Mouse (Mus musculus) myocyte (in vitro differentiated cells): ENCODE results near the gene Cers6. TPM values are rescaled to one million over a fixed set of nuclear protein-coding genes. Genes with fewer than 3 reads are reported as not detected.

Experiments used
- H3K27me3 ChIP-seq: one replicate; pipeline ENCODE4 v1.6.1; 2011; ENCODE audit not compliant: control insufficient read depth, insufficient read depth, insufficient read length
- H3K36me3 ChIP-seq: one replicate; pipeline ENCODE4 v1.6.1; 2011; ENCODE audit not compliant: control insufficient read depth, insufficient read depth
- H3K4me2 ChIP-seq: one replicate; pipeline ENCODE4 v1.6.1; 2011; ENCODE audit warnings: low read depth, control low read depth
- H3K4me3 ChIP-seq: one replicate; pipeline ENCODE4 v1.5.1; 2011; ENCODE audit warnings: mild to moderate bottlenecking, control low read depth, moderate library complexity
- H3K79me2 ChIP-seq: one replicate; pipeline ENCODE4 v1.6.1; 2011; ENCODE audit not compliant: control insufficient read depth, insufficient read depth
- H3ac ChIP-seq: one replicate; pipeline ENCODE4 v1.6.1; 2011; ENCODE audit not compliant: control insufficient read depth, insufficient read length
- CEBPB ChIP-seq: IDR thresholded peaks from 2 replicates; pipeline ENCODE4 v1.6.1; 2011; ENCODE audit warnings: mild to moderate bottlenecking, moderate library complexity; ENCODE audit not compliant: poor library complexity, insufficient read depth, severe bottlenecking
- E2F4 ChIP-seq: IDR thresholded peaks from one replicate; pipeline ENCODE4 v1.6.1; 2011; ENCODE audit warnings: mild to moderate bottlenecking, control low read depth, moderate library complexity; ENCODE audit not compliant: insufficient read depth
- MAX ChIP-seq: IDR thresholded peaks from one replicate; pipeline ENCODE4 v1.6.1; 2011; ENCODE audit warnings: low read depth, mild to moderate bottlenecking, control low read depth
- MYOD1 ChIP-seq, 3 experiments: IDR thresholded peaks; one replicate each; pipeline ENCODE4 v1.6.1; 2011; ENCODE audit warnings: control low read depth in 2 of 3, low read depth in 2 of 3, mild to moderate bottlenecking in 2 of 3, moderate library complexity in 1 of 3; ENCODE audit not compliant: insufficient read length in 2 of 3, control insufficient read depth in 1 of 3
- MYOG ChIP-seq, 3 experiments: IDR thresholded peaks; one replicate each; pipeline ENCODE4 v1.6.1; 2011; ENCODE audit warnings: control low read depth in 2 of 3, low read depth in 2 of 3, mild to moderate bottlenecking in 2 of 3; ENCODE audit not compliant: insufficient read length in 2 of 3, control insufficient read depth in 1 of 3, insufficient read depth in 1 of 3
- POLR2A ChIP-seq: IDR thresholded peaks from one replicate; pipeline ENCODE4 v1.6.1; 2011; ENCODE audit warnings: low read depth, mild to moderate bottlenecking, control low read depth, moderate library complexity; ENCODE audit not compliant: insufficient read length
- POLR2AphosphoS2 ChIP-seq: IDR thresholded peaks from one replicate; pipeline ENCODE4 v1.6.1; 2011; ENCODE audit warnings: low read depth, control low read depth; ENCODE audit not compliant: insufficient read length
- REST ChIP-seq: IDR thresholded peaks from one replicate; pipeline ENCODE4 v1.6.1; 2011; ENCODE audit warnings: mild to moderate bottlenecking, control low read depth, moderate library complexity; ENCODE audit not compliant: insufficient read depth, insufficient read length
- SRF ChIP-seq: IDR thresholded peaks from one replicate; pipeline ENCODE4 v1.6.1; 2011; ENCODE audit warnings: low read depth; ENCODE audit not compliant: control insufficient read depth, insufficient read length
- TCF12 ChIP-seq: IDR thresholded peaks from one replicate; pipeline ENCODE4 v1.6.1; 2011; ENCODE audit warnings: mild to moderate bottlenecking, control low read depth; ENCODE audit not compliant: poor library complexity, insufficient read depth, severe bottlenecking
- TCF3 ChIP-seq: IDR thresholded peaks from one replicate; pipeline ENCODE4 v1.6.1; 2011; ENCODE audit warnings: low read depth, control low read depth; ENCODE audit not compliant: insufficient read length
- USF1 ChIP-seq: IDR thresholded peaks from one replicate; pipeline ENCODE4 v1.6.1; 2011; ENCODE audit warnings: low read depth, mild to moderate bottlenecking, control low read depth, moderate library complexity
- polyA plus RNA-seq: library from polyadenylated mRNA; unstranded; fragments of >200 nt; fragmentation: generic; extraction: Trizol; gene quantifications from one replicate; pipeline ENCODE4 v1.2.1, GENCODE M21; 2012; ENCODE audit warnings: missing spikeins

Gene Cers6
- polyA plus RNA-seq, 1 experiment, result 16.5 TPM

- Histone ChIP-seq H3K4me2 (peak overlapping the region; percentile 71), H3K4me3 (no peak overlapping the region), H3ac (no peak overlapping the region), H3K79me2 (no peaks in the 10 kb centered on the region), H3K27me3 (no peaks in the 10 kb centered on the region), H3K36me3 (peaks cover 5% of the 10 kb centered on the region)
- TF ChIP-seq POLR2A, result no peak
- peak in 1 of 3 experiments; percentile 31 for TF ChIP-seq MYOD1 (IDR thresholded peaks at IDR 0.05; ENCODE audit: control insufficient read depth in 1 of 3, insufficient read length in 2 of 3, low read depth in 2 of 3)
These were observed 215.9 kb downstream of the Cers6 start for GRCm38 (mm10) chr2:69077189-69077588.

- Histone ChIP-seq H3K4me3 (no peak overlapping the region), H3ac (no peak overlapping the region), H3K27me3 (no peaks in the 10 kb centered on the region), H3K4me2 (no peak overlapping the region), H3K36me3 (peaks cover 11% of the 10 kb centered on the region), H3K79me2 (no peaks in the 10 kb centered on the region)
- TF ChIP-seq TCF12 (no peak), TCF3 (no peak), MYOD1 (IDR thresholded peaks at IDR 0.05; ENCODE audit: control insufficient read depth in 1 of 3, insufficient read length in 2 of 3, low read depth in 2 of 3) (no peak), SRF (no peak), MYOG (IDR thresholded peaks at IDR 0.05; ENCODE audit: control insufficient read depth in 1 of 3, insufficient read depth in 1 of 3, insufficient read length in 2 of 3, low read depth in 2 of 3) (no peak), MAX (no peak), USF1 (no peak), POLR2AphosphoS2 (no peak), REST (no peak), POLR2A (no peak), CEBPB (no peak), E2F4 (no peak)
These were observed 219.5 kb downstream of the Cers6 start for GRCm38 (mm10) chr2:69080760-69081159.

DNA sequence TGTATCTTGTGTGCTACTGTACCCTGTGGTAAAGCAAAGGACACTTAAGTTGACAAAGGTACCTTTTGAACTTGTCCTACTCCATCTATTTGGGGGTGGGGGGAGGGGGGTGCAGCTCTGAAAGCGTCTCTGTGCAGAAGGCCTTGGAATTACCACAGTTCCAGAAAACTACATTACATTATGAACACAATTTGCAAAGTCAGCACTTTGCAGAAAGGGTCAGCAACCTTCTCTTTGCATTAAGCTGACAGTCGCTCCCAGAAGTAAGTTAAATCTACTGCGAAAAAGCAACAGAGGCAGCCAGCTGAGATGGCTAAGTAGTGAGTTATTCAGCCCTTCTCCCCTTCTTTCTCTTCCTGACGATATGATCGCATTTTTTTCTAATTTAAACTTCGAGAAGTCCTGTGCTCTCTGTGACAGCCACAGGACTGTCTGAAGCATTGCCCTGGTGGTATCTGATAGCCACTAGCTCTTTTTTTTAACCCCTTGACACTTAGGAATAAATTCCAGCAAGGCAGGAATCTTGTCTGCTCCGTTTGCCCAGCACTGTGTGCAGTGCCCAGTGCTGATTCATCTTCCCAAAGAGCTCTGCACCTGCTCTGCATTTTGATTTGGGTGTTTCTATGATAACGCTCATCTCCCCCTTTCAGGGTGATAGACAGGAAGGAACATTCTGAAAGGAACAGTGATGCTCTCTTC, 221.4 kb downstream of the Cers6 start:
- Histone ChIP-seq H3K4me3 (no peak overlapping the region), H3K4me2 (no peak overlapping the region), H3K36me3 (peaks cover 13% of the 10 kb centered on the region), H3ac (no peak overlapping the region), H3K79me2 (no peaks in the 10 kb centered on the region), H3K27me3 (no peaks in the 10 kb centered on the region)
- TF ChIP-seq E2F4, result no peak
- peak in 2 of 3 experiments; percentile 25 to 57 for TF ChIP-seq MYOG (IDR thresholded peaks at IDR 0.05; ENCODE audit: control insufficient read depth in 1 of 3, insufficient read depth in 1 of 3, insufficient read length in 2 of 3, low read depth in 2 of 3)
- no peak for TF ChIP-seq SRF
- peak in 2 of 3 experiments; percentile 21 to 63 for TF ChIP-seq MYOD1 (IDR thresholded peaks at IDR 0.05; ENCODE audit: control insufficient read depth in 1 of 3, insufficient read length in 2 of 3, low read depth in 2 of 3)
- no peak for TF ChIP-seq POLR2A
- no peak for TF ChIP-seq POLR2AphosphoS2

DNA sequence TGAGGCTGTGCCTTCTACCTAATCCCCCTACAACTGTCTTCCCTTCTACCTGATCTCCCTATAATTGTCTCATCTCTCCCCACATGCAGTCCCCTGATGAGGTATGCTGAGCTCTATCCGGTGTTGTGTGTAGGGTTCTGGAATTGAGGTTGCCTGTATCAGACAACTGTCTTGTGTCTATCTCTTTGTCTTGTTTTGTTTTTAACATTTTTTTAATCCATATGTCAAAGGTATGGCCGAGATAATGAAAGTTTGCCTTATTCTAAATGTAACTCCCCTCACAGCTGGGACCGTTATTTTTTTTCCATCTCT, 221.9 kb downstream of the Cers6 start:
- no peak for TF ChIP-seq MYOD1 (IDR thresholded peaks at IDR 0.05; ENCODE audit: control insufficient read depth in 1 of 3, insufficient read length in 2 of 3, low read depth in 2 of 3)
- no peak for TF ChIP-seq E2F4
- TF ChIP-seq TCF12, result no peak
- no peak for TF ChIP-seq SRF
- no peak for TF ChIP-seq MYOG (IDR thresholded peaks at IDR 0.05; ENCODE audit: control insufficient read depth in 1 of 3, insufficient read depth in 1 of 3, insufficient read length in 2 of 3, low read depth in 2 of 3)
- H3ac ChIP-seq, result no peak overlapping the region
- no peak overlapping the region for H3K4me2 ChIP-seq
- H3K79me2 ChIP-seq, result no peaks in the 10 kb centered on the region
- H3K36me3 ChIP-seq, result peaks cover 18% of the 10 kb centered on the region
- no peaks in the 10 kb centered on the region for H3K27me3 ChIP-seq
- H3K4me3 ChIP-seq, result no peak overlapping the region

DNA sequence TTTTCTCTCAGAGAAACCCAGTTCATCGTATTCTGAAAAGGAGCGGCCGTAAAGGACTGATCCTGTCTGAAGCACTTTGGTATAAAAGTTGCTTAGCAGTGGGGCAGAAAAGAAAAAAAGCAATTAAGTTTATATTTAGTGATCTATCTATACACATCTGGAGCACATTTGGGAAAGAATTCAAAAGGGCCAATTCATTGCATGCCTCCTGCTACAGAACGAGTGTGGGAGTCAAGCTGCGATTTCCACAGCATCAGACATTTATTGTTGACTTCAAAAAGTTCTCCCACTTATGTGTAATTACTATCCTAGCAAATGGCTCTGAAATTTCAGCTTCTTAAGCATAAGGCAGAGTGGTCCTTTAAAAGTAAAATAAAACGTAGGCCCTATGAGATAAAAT, 223.2 kb downstream of the Cers6 start:
- Histone ChIP-seq H3ac (no peak overlapping the region), H3K36me3 (peaks cover 24% of the 10 kb centered on the region), H3K4me2 (no peak overlapping the region), H3K27me3 (no peaks in the 10 kb centered on the region), H3K79me2 (no peaks in the 10 kb centered on the region), H3K4me3 (no peak overlapping the region)
- TF ChIP-seq TCF3 (no peak), E2F4 (no peak), MAX (no peak), POLR2AphosphoS2 (no peak), TCF12 (no peak), MYOD1 (IDR thresholded peaks at IDR 0.05; ENCODE audit: control insufficient read depth in 1 of 3, insufficient read length in 2 of 3, low read depth in 2 of 3) (no peak), MYOG (IDR thresholded peaks at IDR 0.05; ENCODE audit: control insufficient read depth in 1 of 3, insufficient read depth in 1 of 3, insufficient read length in 2 of 3, low read depth in 2 of 3) (no peak), POLR2A (no peak), SRF (no peak), USF1 (no peak), REST (no peak), CEBPB (no peak)
